Mouse (Mus musculus): ENCODE data around the gene Hmgcr. TPM values are rescaled to one million over a fixed set of nuclear protein-coding genes. Genes with fewer than 3 reads are reported as not detected.

The Hmgcr gene
- polyA plus RNA-seq, 2 experiments, result 36.8 to 85.9 TPM

GRCm38 (mm10) chr13:96709269-96710233, 38.8 kb upstream of the Hmgcr start:
- H3K4me3 ChIP-seq (ENCODE audit: insufficient read depth in 1 of 2, low read depth in 2 of 2, low read length in 2 of 2), result peak overlapping the region in 1 of 2 experiments; percentile 6; a peak in 1 of 4 replicates
- DNase-seq (ENCODE audit: low read depth in 3 of 3, low spot score in 3 of 3), result peak; percentile 28 to 44 (median 31)
- peaks cover 11% of the 10 kb centered on the region in 2 experiments for H3K4me1 ChIP-seq (replicated peaks; ENCODE audit: control insufficient read depth in 2 of 2, insufficient read depth in 2 of 2, low read length in 1 of 2)
- no peaks in the 10 kb centered on the region for H3K9me3 ChIP-seq (ENCODE audit: control insufficient read depth, low read length)
- H3K27ac ChIP-seq, result peak overlapping the region; percentile 54
- TF ChIP-seq EP300 (IDR thresholded peaks at IDR 0.05; ENCODE audit: low read depth) (peak; percentile 74), CTCF (IDR thresholded peaks at IDR 0.05; ENCODE audit: low read depth) (no peak)
- whole genome bisulfite sequencing (ENCODE audit: insufficient replicate concordance), result 32% methylated on average over 8 of the region's 8 CpGs
- peak; percentile 99 for ATAC-seq (ENCODE audit: insufficient read depth)
- peak overlapping the region; percentile 21 for H3K4me2 ChIP-seq (ENCODE audit: low read depth)
- no peak overlapping the region for H3K9ac ChIP-seq (replicated peaks)
- H3K36me3 ChIP-seq (replicated peaks; ENCODE audit: control insufficient read depth, insufficient read depth, low read depth), result no peaks in the 10 kb centered on the region
- no peaks in the 10 kb centered on the region for H3K27me3 ChIP-seq (ENCODE audit: control insufficient read depth, insufficient read depth, low read length)

GRCm38 (mm10) chr13:96702567-96703278, 32.0 kb upstream of the Hmgcr start:
- 60% methylated on average over 9 of the region's 9 CpGs for WGBS (ENCODE audit: insufficient replicate concordance)
- no peak overlapping the region for H3K9ac ChIP-seq (replicated peaks)
- H3K4me3 ChIP-seq (ENCODE audit: insufficient read depth in 1 of 2, low read depth in 2 of 2, low read length in 2 of 2), result no peak overlapping the region
- H3K9me3 ChIP-seq (ENCODE audit: control insufficient read depth, low read length), result no peaks in the 10 kb centered on the region
- no peak overlapping the region for H3K4me2 ChIP-seq (ENCODE audit: low read depth)
- H3K4me1 ChIP-seq (replicated peaks; ENCODE audit: control insufficient read depth in 2 of 2, insufficient read depth in 2 of 2, low read length in 1 of 2), result peaks cover 6 to 23% of the 10 kb centered on the region in 2 experiments
- ATAC-seq (ENCODE audit: insufficient read depth) (no peak), DNase-seq (ENCODE audit: low read depth in 3 of 3, low spot score in 3 of 3) (no peak)
- TF ChIP-seq EP300 (IDR thresholded peaks at IDR 0.05; ENCODE audit: low read depth), result no peak
- no peak for TF ChIP-seq CTCF (IDR thresholded peaks at IDR 0.05; ENCODE audit: low read depth)
- no peaks in the 10 kb centered on the region for H3K36me3 ChIP-seq (replicated peaks; ENCODE audit: control insufficient read depth, insufficient read depth, low read depth)
- no peaks in the 10 kb centered on the region for H3K27me3 ChIP-seq (ENCODE audit: control insufficient read depth, insufficient read depth, low read length)
- no peak overlapping the region for H3K27ac ChIP-seq

- WGBS (ENCODE audit: insufficient replicate concordance), result 15% methylated on average over 8 of the region's 8 CpGs
- H3K9me3 ChIP-seq (ENCODE audit: control insufficient read depth, low read length), result no peaks in the 10 kb centered on the region
- peaks cover 16 to 32% of the 10 kb centered on the region in 2 experiments for H3K4me1 ChIP-seq (replicated peaks; ENCODE audit: control insufficient read depth in 2 of 2, insufficient read depth in 2 of 2, low read length in 1 of 2)
- peak overlapping the region; percentile 72 for H3K4me2 ChIP-seq (ENCODE audit: low read depth)
- no peaks in the 10 kb centered on the region for H3K27me3 ChIP-seq (ENCODE audit: control insufficient read depth, insufficient read depth, low read length)
- peak overlapping the region; percentile 76 for H3K9ac ChIP-seq (replicated peaks)
- TF ChIP-seq EP300 (IDR thresholded peaks at IDR 0.05; ENCODE audit: low read depth) (peak; percentile 93), CTCF (IDR thresholded peaks at IDR 0.05; ENCODE audit: low read depth) (0 out of 2 replicates have a peak, but pooled peaks have one; percentile 21)
- H3K4me3 ChIP-seq (ENCODE audit: insufficient read depth in 1 of 2, low read depth in 2 of 2, low read length in 2 of 2), result peak overlapping the region; percentile 59 to 83
- DNase-seq (ENCODE audit: low read depth in 3 of 3, low spot score in 3 of 3), result peak; percentile 84 to 89 (median 86)
- no peaks in the 10 kb centered on the region for H3K36me3 ChIP-seq (replicated peaks; ENCODE audit: control insufficient read depth, insufficient read depth, low read depth)
- peak overlapping the region; percentile 97 for H3K27ac ChIP-seq
- ATAC-seq (ENCODE audit: insufficient read depth), result peak; percentile 99
Observed at GRCm38 (mm10) chr13:96697805-96698586, 27.3 kb upstream of the Hmgcr start.

- H3K36me3 ChIP-seq (replicated peaks; ENCODE audit: control insufficient read depth, insufficient read depth, low read depth), result no peaks in the 10 kb centered on the region
- H3K4me2 ChIP-seq (ENCODE audit: low read depth), result no peak overlapping the region
- H3K4me1 ChIP-seq (replicated peaks; ENCODE audit: control insufficient read depth in 2 of 2, insufficient read depth in 2 of 2, low read length in 1 of 2), result peaks cover 16 to 26% of the 10 kb centered on the region in 2 experiments
- no peak overlapping the region for H3K27ac ChIP-seq
- WGBS (ENCODE audit: insufficient replicate concordance), result 87% methylated on average over 2 of the region's 2 CpGs
- no peak overlapping the region for H3K9ac ChIP-seq (replicated peaks)
- no peak for ATAC-seq (ENCODE audit: insufficient read depth)
- H3K9me3 ChIP-seq (ENCODE audit: control insufficient read depth, low read length), result no peaks in the 10 kb centered on the region
- H3K27me3 ChIP-seq (ENCODE audit: control insufficient read depth, insufficient read depth, low read length), result no peaks in the 10 kb centered on the region
- no peak for DNase-seq (ENCODE audit: low read depth in 3 of 3, low spot score in 3 of 3)
- no peak overlapping the region for H3K4me3 ChIP-seq (ENCODE audit: insufficient read depth in 1 of 2, low read depth in 2 of 2, low read length in 2 of 2)
- TF ChIP-seq EP300 (IDR thresholded peaks at IDR 0.05; ENCODE audit: low read depth) (no peak), CTCF (IDR thresholded peaks at IDR 0.05; ENCODE audit: low read depth) (no peak)
Observed at GRCm38 (mm10) chr13:96695428-96695827, 24.7 kb upstream of the Hmgcr start.
